Mouse (Mus musculus) kidney, postnatal 14 days (tissue): ENCODE results near the gene Vangl2.
"Not testable (repeated sequence)": the region's sequence is repeated elsewhere in the genome, so short reads cannot be mapped to it uniquely, and the experiment has no call there.

Source experiments
- DNase-seq: peaks from one replicate; pipeline ENCODE4 v3.0.0; 2022; ENCODE audit warnings: mixed read lengths

The Vangl2 gene

GRCm38 (mm10) chr1:172000641-172001040, 27.6 kb downstream of the Vangl2 start:
- DNase-seq: peak; percentile 25

- DNase-seq: no peak
Measured at GRCm38 (mm10) chr1:171998820-171999597, 29.2 kb downstream of the Vangl2 start.

DNA sequence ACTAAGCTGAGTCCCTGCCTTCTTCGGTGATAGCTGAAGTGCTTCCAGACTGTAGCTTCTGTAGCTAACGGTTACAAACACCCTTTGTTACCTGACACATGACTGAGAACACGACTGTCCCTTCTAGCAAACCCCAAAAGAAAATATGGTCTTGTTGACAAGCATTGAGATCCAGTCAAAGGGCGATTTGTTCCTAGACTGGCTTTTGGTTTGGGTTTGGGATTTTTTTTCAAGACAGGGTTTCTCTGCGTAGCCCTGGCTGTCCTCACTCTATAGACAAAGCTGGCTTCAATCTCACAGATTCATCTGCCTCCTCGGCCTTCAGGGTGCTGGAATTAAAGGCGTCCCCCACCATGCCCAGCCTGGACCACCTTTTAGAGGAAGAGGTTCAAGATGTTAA, 31.5 kb downstream of the Vangl2 start:
- no peak for DNase-seq

- DNase-seq: no peak
Measured at GRCm38 (mm10) chr1:171994918-171995715, 33.1 kb downstream of the Vangl2 start.

- DNase-seq: no peak
Measured at GRCm38 (mm10) chr1:171994501-171994900, 33.7 kb downstream of the Vangl2 start.

GRCm38 (mm10) chr1:171992901-171993530, 35.2 kb downstream of the Vangl2 start:
- DNase-seq: no peak

DNA sequence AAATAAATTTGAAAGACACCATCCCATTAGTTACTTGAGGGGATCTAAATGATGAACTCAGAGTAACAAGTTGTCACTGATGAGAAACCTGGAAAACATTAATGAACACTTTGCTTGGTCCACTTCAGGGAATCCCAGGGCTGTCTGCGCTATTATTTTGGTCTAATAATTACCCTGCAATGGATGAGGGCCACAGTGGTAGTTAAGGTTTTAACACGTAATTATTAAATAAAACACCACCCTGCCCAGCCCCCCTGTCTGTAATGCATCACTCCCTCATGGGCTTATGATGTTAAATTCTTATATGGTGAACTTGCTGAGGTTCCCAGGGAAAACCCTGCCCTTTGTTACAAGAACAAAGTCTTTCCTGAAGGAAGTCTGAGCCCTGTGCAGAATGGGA, 36.4 kb downstream of the Vangl2 start:
- no peak for DNase-seq

- DNase-seq: no peak
Measured at GRCm38 (mm10) chr1:171984121-171984520, 44.1 kb downstream of the Vangl2 start.

GRCm38 (mm10) chr1:171983372-171984001, 44.8 kb downstream of the Vangl2 start:
- no peak for DNase-seq

- no peak for DNase-seq
Measured at GRCm38 (mm10) chr1:171982740-171983139, 45.5 kb downstream of the Vangl2 start.

DNA sequence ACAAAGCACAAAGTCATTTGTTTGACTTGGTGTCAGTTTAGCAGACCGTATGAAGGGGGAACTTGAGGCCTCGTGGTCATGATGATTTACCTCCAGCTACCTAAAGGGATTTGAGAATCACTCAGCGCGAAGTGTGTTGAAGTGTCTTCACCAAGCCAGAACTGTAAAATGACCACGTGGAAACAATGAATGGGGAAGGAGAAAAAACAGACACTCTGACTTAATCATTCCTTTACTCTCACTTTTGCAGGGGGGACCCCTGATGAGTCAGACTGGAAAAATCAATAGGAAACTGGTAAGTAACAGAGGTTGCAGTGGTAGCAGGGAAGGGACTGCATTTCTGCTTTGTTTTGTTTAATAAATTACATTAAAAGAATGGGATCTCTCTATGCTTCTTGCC, 46.1 kb downstream of the Vangl2 start:
- no peak for DNase-seq

- DNase-seq: no peak
Measured at GRCm38 (mm10) chr1:171979969-171980730, 48.1 kb downstream of the Vangl2 start.

DNA sequence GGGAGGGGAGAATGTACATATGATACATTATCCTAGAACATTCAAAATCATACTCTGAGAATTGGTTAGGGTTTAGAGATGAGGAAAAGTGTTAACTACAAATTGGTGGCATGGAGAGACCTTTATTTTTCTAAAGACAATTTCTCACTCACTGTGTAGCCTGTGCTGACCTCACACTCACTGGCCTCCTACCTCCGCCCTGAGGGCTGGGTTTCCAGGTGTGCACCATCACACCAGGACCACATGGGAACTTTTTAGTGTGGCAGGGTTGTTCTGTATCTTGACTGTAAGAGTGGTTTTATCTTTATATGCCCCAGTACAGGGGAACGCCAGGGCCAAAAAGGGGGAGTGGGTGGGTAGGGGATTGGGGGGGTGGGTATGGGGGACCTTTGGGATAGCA, 50.4 kb downstream of the Vangl2 start:
- no peak for DNase-seq

- DNase-seq: no peak
Measured at GRCm38 (mm10) chr1:171976826-171977539, 51.3 kb downstream of the Vangl2 start.

DNA sequence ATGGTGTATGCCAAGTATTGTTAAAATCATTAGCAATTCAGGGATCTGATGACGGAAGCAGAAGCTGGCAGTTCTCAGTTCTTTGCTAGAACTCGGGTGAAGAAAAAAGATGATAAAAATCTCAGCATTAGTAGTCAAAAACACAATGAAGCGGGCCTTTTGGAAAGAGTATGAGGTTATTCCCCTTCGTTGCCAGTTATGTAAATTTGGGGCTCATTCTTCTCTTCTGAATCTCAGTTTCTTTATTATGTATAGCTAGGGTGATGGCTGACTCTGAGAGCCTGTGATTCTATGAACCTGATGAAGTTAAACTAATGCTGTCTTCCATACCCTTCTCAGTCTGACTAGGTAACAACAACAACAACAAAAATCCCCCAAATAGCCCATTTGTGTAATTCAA, 52.4 kb downstream of the Vangl2 start:
- DNase-seq: no peak

DNA sequence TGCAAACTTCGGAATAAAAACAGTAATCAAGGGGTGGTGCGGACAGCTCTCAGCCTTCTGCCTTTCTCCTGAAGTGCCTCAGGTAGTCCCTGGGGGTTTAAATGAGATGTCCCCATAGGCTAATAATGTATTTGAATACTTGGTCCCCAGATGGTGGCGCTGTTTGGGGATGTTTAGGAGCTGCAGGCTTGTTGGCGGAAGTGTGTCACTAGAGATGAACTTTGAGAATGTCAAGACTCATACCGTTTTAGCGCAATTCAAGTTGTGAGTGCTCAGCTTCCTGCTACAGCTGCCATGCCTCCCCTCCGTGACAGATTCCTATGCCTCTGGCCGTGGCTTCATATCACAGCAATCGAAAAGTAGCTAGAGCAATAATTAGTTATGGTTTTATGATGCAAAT, 52.9 kb downstream of the Vangl2 start:
- DNase-seq: no peak

DNA sequence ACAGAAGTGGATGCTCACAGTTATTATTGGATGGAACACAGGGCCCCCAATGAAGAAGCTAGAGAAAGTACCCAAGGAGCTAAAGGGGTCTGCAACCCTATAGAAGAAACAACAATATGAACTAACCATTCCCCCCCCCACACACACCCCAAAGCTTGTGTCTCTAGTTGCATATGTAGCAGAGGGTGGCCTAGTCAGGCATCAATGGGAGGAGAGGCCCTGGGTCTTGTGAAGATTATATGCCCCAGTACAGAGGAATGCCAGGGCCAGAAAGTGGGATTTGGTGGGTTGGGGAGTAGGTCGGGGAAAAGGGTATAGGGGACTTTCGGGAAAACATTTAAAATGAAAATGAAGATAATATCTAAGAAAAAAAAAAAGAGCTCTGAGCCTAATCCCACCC, 53.9 kb downstream of the Vangl2 start:
- not testable (repeated sequence) for DNase-seq

DNA sequence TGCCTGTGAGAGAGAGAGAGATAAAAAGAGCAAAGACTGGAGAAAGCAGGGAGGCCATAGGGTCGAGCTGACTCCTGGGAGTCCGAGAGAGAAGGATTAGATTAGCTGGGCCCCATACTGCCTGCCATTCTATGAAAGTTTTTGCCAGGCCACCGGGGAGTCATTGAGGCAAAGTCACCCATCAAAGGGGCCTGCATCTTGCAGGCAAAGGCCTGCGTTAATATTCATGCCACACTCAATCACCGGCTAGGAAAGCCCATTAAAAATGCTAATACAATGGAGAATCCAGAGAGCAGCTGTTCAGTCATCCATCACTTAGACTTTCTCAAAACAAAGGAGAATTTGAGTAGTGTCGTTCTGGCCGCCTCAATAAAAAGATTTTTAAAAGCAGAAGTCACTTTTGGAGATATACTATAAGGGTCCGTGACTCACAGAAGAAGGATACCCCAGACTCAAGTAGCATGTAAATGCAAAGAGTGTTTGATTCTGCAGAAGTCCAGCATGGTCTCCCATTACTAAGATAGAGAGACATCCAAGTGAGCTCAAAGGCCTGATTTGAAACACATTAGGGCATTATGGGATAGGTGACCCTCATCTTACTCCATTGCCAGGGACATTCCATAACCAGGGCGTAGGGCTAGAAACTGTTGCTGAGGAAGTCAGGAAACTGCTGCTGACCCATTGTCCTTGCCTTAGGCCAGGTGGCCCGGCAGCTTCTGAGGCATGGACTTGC, 57.2 kb downstream of the Vangl2 start:
- DNase-seq: no peak

DNA sequence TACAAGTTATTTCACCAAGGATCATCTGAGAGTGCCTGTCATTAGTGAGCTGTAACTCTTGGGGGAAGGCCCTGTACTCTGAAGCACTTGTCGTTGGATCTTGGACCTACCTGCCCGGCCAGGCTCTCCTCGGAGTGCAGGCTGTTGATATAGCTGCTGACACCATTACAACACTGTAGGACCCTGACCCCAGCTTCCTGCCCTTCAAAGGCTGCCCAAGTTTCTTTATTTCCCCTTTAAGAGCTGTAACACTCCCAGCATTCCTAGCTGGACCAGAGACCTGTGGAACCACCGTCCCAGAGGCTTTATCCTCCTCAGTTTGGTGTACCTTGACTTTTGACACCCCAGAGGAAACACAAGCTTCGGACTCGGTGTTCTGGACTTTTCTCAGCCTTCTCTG, 59.0 kb downstream of the Vangl2 start:
- no peak for DNase-seq

- no peak for DNase-seq
Measured at GRCm38 (mm10) chr1:171966054-171966790, 62.0 kb downstream of the Vangl2 start.
